Mouse (Mus musculus) G1E (cell line): ENCODE results near the gene Mex3a.

ENCODE experiments used
- CTCF ChIP-seq: IDR thresholded peaks from 2 replicates; pipeline ENCODE4 v1.5.1; 2012; ENCODE audit warnings: low read depth, low read length, inconsistent platforms, mixed read lengths
- GATA1 ChIP-seq: IDR thresholded peaks from 2 replicates; pipeline ENCODE4 v1.6.1; 2012; ENCODE audit warnings: borderline replicate concordance, low read length, inconsistent platforms, mixed read lengths
- POLR2AphosphoS5 ChIP-seq: IDR thresholded peaks from 2 replicates; pipeline ENCODE4 v1.6.1; 2012; ENCODE audit warnings: low read depth, low read length, inconsistent platforms; ENCODE audit not compliant: insufficient replicate concordance
- TAL1 ChIP-seq: conservative IDR thresholded peaks from 2 replicates; pipeline ENCODE4 v1.6.1; 2012; ENCODE audit warnings: low read depth, low read length, inconsistent platforms, mixed read lengths

GRCm38 (mm10) chr3:88573810-88574209, 41.6 kb downstream of the Mex3a start:
- TF ChIP-seq GATA1 (no peak), CTCF (no peak), TAL1 (no peak), POLR2AphosphoS5 (no peak)
